Mouse (Mus musculus) ES-Bruce4 (cell line): ENCODE results near the gene Man1c1.

Source experiments
- CTCF ChIP-seq: IDR thresholded peaks from one replicate; pipeline ENCODE4 v1.8.1; 2011; ENCODE audit warnings: low read depth, low read length
- POLR2A ChIP-seq: IDR thresholded peaks from one replicate; pipeline ENCODE4 v1.8.1; 2011; ENCODE audit warnings: low read length; ENCODE audit not compliant: insufficient read depth

DNA sequence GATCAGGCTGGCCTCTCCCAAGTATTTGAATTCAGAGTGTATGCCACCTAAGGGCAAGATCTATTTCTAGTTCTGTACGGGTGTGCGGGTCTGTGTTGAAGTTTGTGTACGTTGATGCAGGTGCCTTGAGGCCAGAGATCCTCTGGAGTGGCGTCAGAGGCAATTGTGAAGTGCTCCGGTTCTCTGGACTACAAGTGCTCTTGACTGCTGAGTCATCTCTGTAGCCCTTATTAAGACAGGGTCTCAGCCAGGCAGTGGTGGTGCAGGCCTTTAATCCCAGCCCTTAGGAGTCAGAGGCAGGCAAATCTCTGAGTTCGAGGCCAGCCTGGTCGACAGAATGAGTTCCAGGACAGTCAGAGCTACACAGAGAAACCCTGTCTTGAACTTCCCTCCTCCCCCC, 188.5 kb downstream of the Man1c1 start:
- no peak for TF ChIP-seq CTCF
- TF ChIP-seq POLR2A: no peak
